Comparison of ENCODE assay signal across 8 mouse cellular contexts in genomic region chr8:71591017-71591416, GRCm38 (mm10). TPM values are rescaled to one million over a fixed set of nuclear protein-coding genes. Genes with fewer than 3 reads are reported as not detected.
DNase-seq lines count a peak whose midpoint lies in the region; ATAC-seq and TF ChIP-seq lines count a peak whose summit lies in the region.
"Had no signal": no experiment of that assay in that cellular context is flagged by ENCODE, and none has a peak within 500 bp of the region (broad histone marks: within the 10 kb centered on the region; RNA-seq: fewer than 3 reads in every experiment).

No protein-coding gene starts in this region.

- no peaks in the 10 kb centered on the region; the same call in 1 of the 2 replicates for H3K36me3 ChIP-seq in lung, embryonic 15.5 days
- H3K36me3 ChIP-seq in forebrain, embryonic 10.5 days (replicated peaks) = peaks cover 21% of the 10 kb centered on the region
- peaks cover 18% of the 10 kb centered on the region for H3K36me3 ChIP-seq in limb, embryonic 10.5 days

- no peak for TF ChIP-seq POLR2A in olfactory bulb, adult 2 months (IDR thresholded peaks at IDR 0.05; ENCODE audit: insufficient read depth, low read depth, low read length)

- no peak for TF ChIP-seq CTCF in olfactory bulb, adult 2 months (IDR thresholded peaks at IDR 0.05; ENCODE audit: insufficient read depth, low read depth, low read length)

- peak overlapping the region; percentile 89 for H3K4me2 ChIP-seq in lung, embryonic 15.5 days

- H3K4me3 ChIP-seq in lung, embryonic 15.5 days = peak overlapping the region; percentile 72
- H3K4me3 ChIP-seq in forebrain, embryonic 10.5 days = peak overlapping the region; percentile 80
- H3K4me3 ChIP-seq in limb, embryonic 10.5 days = peak overlapping the region; percentile 90
- peak overlapping the region; percentile 70 for H3K4me3 ChIP-seq in olfactory bulb, adult 2 months (ENCODE audit: insufficient read depth, low read depth, low read length)

- H3K9ac ChIP-seq in lung, embryonic 15.5 days = peak overlapping the region; percentile 83

- peaks cover 21% of the 10 kb centered on the region for H3K4me1 ChIP-seq in lung, embryonic 15.5 days
- H3K4me1 ChIP-seq in forebrain, embryonic 10.5 days = peaks cover 44% of the 10 kb centered on the region
- peaks cover 38% of the 10 kb centered on the region for H3K4me1 ChIP-seq in limb, embryonic 10.5 days
- peaks cover 30% of the 10 kb centered on the region for H3K4me1 ChIP-seq in olfactory bulb, adult 2 months (ENCODE audit: control insufficient read depth, insufficient read depth, low read length)

- 13% methylated on average over 5 of the region's 5 CpGs for WGBS in lung, embryonic 15.5 days
- WGBS in forebrain, embryonic 10.5 days = 35% methylated on average over 5 of the region's 5 CpGs
- 29% methylated on average over 5 of the region's 5 CpGs for WGBS in limb, embryonic 10.5 days
- 9% methylated on average over 5 of the region's 5 CpGs for WGBS in olfactory bulb, adult 2 months

- H3K27me3 ChIP-seq in lung, embryonic 15.5 days = no peaks in the 10 kb centered on the region
- peaks cover 15% of the 10 kb centered on the region for H3K27me3 ChIP-seq in forebrain, embryonic 10.5 days (ENCODE audit: poor library complexity, severe bottlenecking)
- peaks cover 21% of the 10 kb centered on the region; the same call in 1 of the 2 replicates for H3K27me3 ChIP-seq in limb, embryonic 10.5 days (ENCODE audit: low read depth, poor library complexity, severe bottlenecking)

- H3K27ac ChIP-seq in lung, embryonic 15.5 days = no peak overlapping the region
- no peak overlapping the region for H3K27ac ChIP-seq in forebrain, embryonic 10.5 days
- H3K27ac ChIP-seq in limb, embryonic 10.5 days = no peak overlapping the region
- H3K27ac ChIP-seq in olfactory bulb, adult 2 months (ENCODE audit: insufficient read depth, low read depth, low read length) = no peak overlapping the region

- ATAC-seq in lung, embryonic 15.5 days (ENCODE audit: borderline replicate concordance, extremely low read depth, low FRiP score, low TSS enrichment) = no peak

- DNase-seq in lung, postnatal 36 days = no peak
- DNase-seq in forebrain, embryonic 10.5 days (ENCODE audit: extremely low spot score, low spot score) = no peak
- DNase-seq in limb, embryonic 10.5 days (ENCODE audit: low spot score) = no peak
- DNase-seq in layer of hippocampus, adult 8-10 months (ENCODE audit: low spot score in 2 of 2) = no peak
- DNase-seq in urinary bladder, postnatal 10 days (ENCODE audit: low spot score) = no peak

- H3K9me3 ChIP-seq in lung, embryonic 15.5 days = no peaks in the 10 kb centered on the region
- no peaks in the 10 kb centered on the region for H3K9me3 ChIP-seq in forebrain, embryonic 10.5 days
- no peaks in the 10 kb centered on the region for H3K9me3 ChIP-seq in limb, embryonic 10.5 days (replicated peaks)

RNA-seq across cellular contexts. Expression of gene Pgls, which starts 1.0 kb away (rescaled TPM):
- polyA plus RNA-seq in lung, embryonic 15.5 days (2015; fragmentation: Nextera tagmentation; extraction: Ambion mirVana) = 228 and 230 TPM in 2 replicates
- polyA plus RNA-seq in forebrain, embryonic 10.5 days (2016; fragmentation: Nextera tagmentation; extraction: Ambion mirVana) = 262 and 266 TPM in 2 replicates
- polyA plus RNA-seq in limb, embryonic 10.5 days (2016; fragmentation: Nextera tagmentation; extraction: Ambion mirVana) = 241 and 263 TPM in 2 replicates
- polyA plus RNA-seq in olfactory bulb, adult 2 months (2012; ENCODE audit: insufficient read depth, insufficient read length, low replicate concordance, missing spikeins) = not detected in 2 replicates
- total RNA-seq in layer of hippocampus, adult 8-10 months (2022) = 10 to 100 TPM; 29.1 to 38.5 (median 33.6) TPM

RNA-seq across cellular contexts. Expression of gene Fam129c, which starts 6.4 kb away (rescaled TPM):
- polyA plus RNA-seq in lung, embryonic 15.5 days (2015; fragmentation: Nextera tagmentation; extraction: Ambion mirVana) = 3.1 and 3.4 TPM in 2 replicates
- 4.1 and 5.1 TPM in 2 replicates for polyA plus RNA-seq in forebrain, embryonic 10.5 days (2016; fragmentation: Nextera tagmentation; extraction: Ambion mirVana)
- polyA plus RNA-seq in limb, embryonic 10.5 days (2016; fragmentation: Nextera tagmentation; extraction: Ambion mirVana) = 2.8 and 4.0 TPM in 2 replicates
- not detected in 2 replicates for polyA plus RNA-seq in olfactory bulb, adult 2 months (2012; ENCODE audit: insufficient read depth, insufficient read length, low replicate concordance, missing spikeins)
- total RNA-seq in layer of hippocampus, adult 8-10 months (2022) = 1 to 10 TPM; 2.0 to 4.6 (median 3.5) TPM

RNA-seq across cellular contexts. Expression of gene Colgalt1, which starts 19.8 kb away (rescaled TPM):
- polyA plus RNA-seq in lung, embryonic 15.5 days (2015; fragmentation: Nextera tagmentation; extraction: Ambion mirVana) = 77.9 and 79.3 TPM in 2 replicates
- polyA plus RNA-seq in forebrain, embryonic 10.5 days (2016; fragmentation: Nextera tagmentation; extraction: Ambion mirVana) = 44.2 and 47.4 TPM in 2 replicates
- polyA plus RNA-seq in limb, embryonic 10.5 days (2016; fragmentation: Nextera tagmentation; extraction: Ambion mirVana) = 49.0 and 53.6 TPM in 2 replicates
- polyA plus RNA-seq in olfactory bulb, adult 2 months (2012; ENCODE audit: insufficient read depth, insufficient read length, low replicate concordance, missing spikeins) = 143 TPM in 1 of 2 replicates, not detected in the other
- total RNA-seq in layer of hippocampus, adult 8-10 months (2022) = 10 to 100 TPM; 53.2 to 59.7 (median 53.8) TPM

RNA-seq across cellular contexts. Expression of gene Slc27a1, which starts 22.3 kb away (rescaled TPM):
- 34.3 and 36.7 TPM in 2 replicates for polyA plus RNA-seq in lung, embryonic 15.5 days (2015; fragmentation: Nextera tagmentation; extraction: Ambion mirVana)
- 20.2 and 21.9 TPM in 2 replicates for polyA plus RNA-seq in forebrain, embryonic 10.5 days (2016; fragmentation: Nextera tagmentation; extraction: Ambion mirVana)
- polyA plus RNA-seq in limb, embryonic 10.5 days (2016; fragmentation: Nextera tagmentation; extraction: Ambion mirVana) = 21.3 and 28.8 TPM in 2 replicates
- not detected in 2 replicates for polyA plus RNA-seq in olfactory bulb, adult 2 months (2012; ENCODE audit: insufficient read depth, insufficient read length, low replicate concordance, missing spikeins)
- total RNA-seq in layer of hippocampus, adult 8-10 months (2022) = 100 to 1,000 TPM; 107 to 130 (median 117) TPM

RNA-seq across cellular contexts. Expression of gene Nxnl1, which starts 24.6 kb away (rescaled TPM):
- polyA plus RNA-seq in lung, embryonic 15.5 days (2015; fragmentation: Nextera tagmentation; extraction: Ambion mirVana) = not detected in 2 replicates
- polyA plus RNA-seq in forebrain, embryonic 10.5 days (2016; fragmentation: Nextera tagmentation; extraction: Ambion mirVana) = 0.09 TPM in 1 of 2 replicates, not detected in the other
- polyA plus RNA-seq in limb, embryonic 10.5 days (2016; fragmentation: Nextera tagmentation; extraction: Ambion mirVana) = not detected in 2 replicates
- polyA plus RNA-seq in olfactory bulb, adult 2 months (2012; ENCODE audit: insufficient read depth, insufficient read length, low replicate concordance, missing spikeins) = not detected in 2 replicates
- under 1 TPM in 2 of 4 experiments, not detected in 2; 0.14 to 0.28 TPM for total RNA-seq in layer of hippocampus, adult 8-10 months (2022)
- polyA plus RNA-seq: brain, embryonic 14.5 days had no signal

Comparison
In these comparisons a context has a peak if more than half of its experiments do, and no peak if none do; other contexts are left out.
1. RNA of gene Pgls, which starts 1.0 kb away (polyA plus RNA-seq): 262 to 266 TPM in forebrain, embryonic 10.5 days, 241 to 263 TPM in limb, embryonic 10.5 days and 228 to 230 TPM in lung, embryonic 15.5 days; not detected in olfactory bulb, adult 2 months; every median in the first group is over 100 times any median in the second.
2. Peak in every context shown above with its lines, with median percentiles within 50 percentile points of each other: H3K4me3 ChIP-seq.